Mouse (Mus musculus): ENCODE data around the gene Glra1. TPM values are rescaled to one million over a fixed set of nuclear protein-coding genes. Genes with fewer than 3 reads are reported as not detected.

Gene Glra1
- total and polyA plus RNA-seq, 3 experiments: 0.11 TPM; not detected in 2

- Histone ChIP-seq H3K4me1 (ENCODE audit: insufficient read depth, low read depth, low read length) (peaks cover 27% of the 10 kb centered on the region), H3K27me3 (ENCODE audit: insufficient read depth, low read length) (no peaks in the 10 kb centered on the region), H3K36me3 (replicated peaks) (no peaks in the 10 kb centered on the region), H3K4me3 (ENCODE audit: low read depth, low read length) (no peak overlapping the region), H3K9me3 (replicated peaks) (no peaks in the 10 kb centered on the region)
- TF ChIP-seq GATA1 (IDR thresholded peaks at IDR 0.05; ENCODE audit: borderline replicate concordance, low read length) (no peak), TAL1 (conservative IDR thresholded peaks at IDR 0.05; ENCODE audit: low read depth, low read length) (no peak), GATA2 (IDR thresholded peaks at IDR 0.05; ENCODE audit: borderline replicate concordance, low read depth, low read length) (no peak), CTCF (IDR thresholded peaks at IDR 0.05; ENCODE audit: low read depth, low read length) (no peak), POLR2AphosphoS5 (IDR thresholded peaks at IDR 0.05; ENCODE audit: insufficient replicate concordance, low read depth, low read length) (no peak)
- DNase-seq (ENCODE audit: low spot score): no peak
- no peak for ATAC-seq (ENCODE audit: extremely low read depth, insufficient number of reproducible peaks, low FRiP score, poor library complexity, severe bottlenecking)
Observed at GRCm38 (mm10) chr11:55465177-55465576, 142.8 kb downstream of the Glra1 start.

GRCm38 (mm10) chr11:55464707-55465106 lies 143.3 kb downstream of the Glra1 start:
- Histone ChIP-seq H3K4me1 (ENCODE audit: insufficient read depth, low read depth, low read length) (peaks cover 32% of the 10 kb centered on the region), H3K9me3 (replicated peaks) (no peaks in the 10 kb centered on the region), H3K36me3 (replicated peaks) (peaks cover 1% of the 10 kb centered on the region), H3K27me3 (ENCODE audit: insufficient read depth, low read length) (no peaks in the 10 kb centered on the region), H3K4me3 (ENCODE audit: low read depth, low read length) (no peak overlapping the region)
- no peak for ATAC-seq (ENCODE audit: extremely low read depth, insufficient number of reproducible peaks, low FRiP score, poor library complexity, severe bottlenecking)
- no peak for TF ChIP-seq GATA1 (IDR thresholded peaks at IDR 0.05; ENCODE audit: borderline replicate concordance, low read length)
- no peak for TF ChIP-seq POLR2AphosphoS5 (IDR thresholded peaks at IDR 0.05; ENCODE audit: insufficient replicate concordance, low read depth, low read length)
- TF ChIP-seq TAL1 (conservative IDR thresholded peaks at IDR 0.05; ENCODE audit: low read depth, low read length): no peak
- TF ChIP-seq GATA2 (IDR thresholded peaks at IDR 0.05; ENCODE audit: borderline replicate concordance, low read depth, low read length): no peak
- no peak for TF ChIP-seq CTCF (IDR thresholded peaks at IDR 0.05; ENCODE audit: low read depth, low read length)
- DNase-seq (ENCODE audit: low spot score): no peak

Other genes with a start within 250 kb of the Glra1 start
- not detected in 2 replicates for gene Sparc, start 185.0 kb downstream of the Glra1 start, total RNA-seq (2014; fragmentation: Nextera tagmentation)
- 0.12 and 0.82 TPM in 2 replicates for gene Sparc, start 185.0 kb downstream of the Glra1 start, total RNA-seq (2017)
- gene Sparc, start 185.0 kb downstream of the Glra1 start, polyA plus RNA-seq (2012): not detected in 2 replicates
- gene Atox1, start 147.0 kb downstream of the Glra1 start, total RNA-seq (2014; fragmentation: Nextera tagmentation): 37.0 and 37.7 TPM in 2 replicates
- gene Atox1, start 147.0 kb downstream of the Glra1 start, total RNA-seq (2017): 103 and 125 TPM in 2 replicates
- 39.7 and 92.8 TPM in 2 replicates for gene Atox1, start 147.0 kb downstream of the Glra1 start, polyA plus RNA-seq (2012)
- gene G3bp1, start 138.5 kb downstream of the Glra1 start, total RNA-seq (2014; fragmentation: Nextera tagmentation): 97.4 and 104 TPM in 2 replicates
- 122 and 128 TPM in 2 replicates for gene G3bp1, start 138.5 kb downstream of the Glra1 start, total RNA-seq (2017)
- 365 and 461 TPM in 2 replicates for gene G3bp1, start 138.5 kb downstream of the Glra1 start, polyA plus RNA-seq (2012)